Mouse (Mus musculus): Measurements from ENCODE around the gene Mrpl11. TPM values are rescaled to one million over a fixed set of nuclear protein-coding genes. Genes with fewer than 3 reads are reported as not detected.

The Mrpl11 gene
- 157 and 158 TPM in 2 replicates for polyA plus RNA-seq (2014; fragmentation: Nextera tagmentation; extraction: Ambion mirVana)

DNA sequence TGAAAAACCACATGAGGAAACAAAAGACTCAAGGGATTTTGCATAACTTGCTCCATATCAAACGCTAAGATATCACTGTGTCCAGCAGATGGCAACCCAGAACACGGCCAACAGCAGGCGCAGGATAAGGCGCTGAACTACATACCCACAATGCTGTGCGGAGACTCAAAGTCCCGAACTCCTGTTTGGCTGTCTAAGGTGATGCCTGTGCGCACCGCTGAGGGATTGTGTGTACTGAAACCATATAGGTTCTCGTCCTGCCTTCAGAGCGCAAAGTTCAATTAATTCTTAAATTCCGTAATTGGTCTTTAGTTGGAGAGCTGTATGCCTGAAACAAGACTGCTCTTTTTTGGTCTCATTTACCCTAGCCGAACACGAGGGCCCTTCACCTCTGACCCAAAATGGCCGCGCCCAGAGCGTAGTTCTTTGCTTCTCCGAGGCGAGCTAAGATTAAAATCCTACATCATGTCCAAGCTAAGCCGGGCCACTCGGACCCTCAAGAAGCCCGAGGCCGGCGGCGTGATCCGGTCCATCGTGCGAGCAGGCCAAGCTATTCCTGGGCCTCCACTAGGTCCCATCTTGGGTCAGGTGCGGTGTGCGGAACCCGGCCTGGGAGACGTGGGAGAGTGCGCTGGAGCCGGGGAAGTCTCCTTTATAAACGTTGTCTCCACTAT is at the start of gene Mrpl11:
Mrpl11 (plus strand) TSS at position 220 of the 674 bp plus-strand sequence.
- Histone ChIP-seq H3K36me3 (ENCODE audit: control insufficient read depth, insufficient read depth, low read length) (peaks cover 11% of the 10 kb centered on the region), H3K4me3 (ENCODE audit: low read depth, low read length) (peak within 1 kb of the TSS; percentile 93), H3K4me2 (peak within 1 kb of the TSS; percentile 69), H3K27ac (ENCODE audit: low read depth, low read length) (peak within 1 kb of the TSS; percentile 52), H3K4me1 (ENCODE audit: control insufficient read depth, insufficient read depth, low read length) (peaks cover 6% of the 10 kb centered on the region), H3K9ac (ENCODE audit: low read length) (peak within 1 kb of the TSS; percentile 90), H3K9me3 (ENCODE audit: control insufficient read depth, low read length) (no peaks in the 10 kb centered on the region), H3K27me3 (ENCODE audit: control insufficient read depth, insufficient read depth, low read length) (no peaks in the 10 kb centered on the region)
- whole genome bisulfite sequencing = under 1% methylated on average over 34 of the region's 34 CpGs
- DNase-seq (ENCODE audit: low spot score, missing footprints) (peak; percentile 99), ATAC-seq (ENCODE audit: low FRiP score) (peak; percentile 97)

DNA sequence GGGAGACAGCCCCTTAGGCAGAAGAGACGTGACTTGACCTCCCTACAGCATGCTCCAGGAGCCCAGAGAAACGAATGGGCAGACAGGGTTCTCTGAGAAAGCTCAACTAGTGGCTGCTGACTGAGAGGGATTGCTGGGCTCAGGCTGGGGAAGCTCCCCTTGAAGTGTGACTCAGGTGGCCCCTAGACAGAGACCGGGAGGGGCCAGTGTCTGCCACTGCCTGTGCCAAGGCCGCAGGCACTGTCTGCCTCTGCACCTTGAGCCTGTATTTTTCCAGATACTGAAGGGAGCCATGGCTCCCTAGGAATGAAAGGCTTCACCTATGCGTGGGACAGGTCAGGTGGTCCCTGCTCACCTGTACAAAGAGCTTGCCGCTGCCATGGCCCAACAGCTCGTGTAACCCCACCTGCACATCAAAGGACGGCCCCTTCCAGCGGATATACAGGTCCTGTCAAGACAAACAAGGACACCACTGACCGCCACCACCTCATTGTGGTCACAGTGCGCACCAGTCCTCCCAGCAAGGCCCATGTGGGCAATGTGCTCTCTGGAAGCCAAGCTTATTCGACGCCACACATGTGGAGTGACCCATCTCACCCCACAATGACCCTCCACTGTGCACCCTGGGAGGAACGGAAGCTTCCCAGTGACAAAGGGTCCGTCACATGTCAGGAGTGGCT is 45.9 kb upstream of the Mrpl11 start:
- Histone ChIP-seq H3K4me3 (ENCODE audit: low read depth, low read length) (no peak overlapping the region), H3K36me3 (ENCODE audit: control insufficient read depth, insufficient read depth, low read length) (peaks cover 26% of the 10 kb centered on the region), H3K27ac (ENCODE audit: low read depth, low read length) (no peak overlapping the region), H3K9me3 (ENCODE audit: control insufficient read depth, low read length) (no peaks in the 10 kb centered on the region), H3K4me2 (no peak overlapping the region), H3K9ac (ENCODE audit: low read length) (no peak overlapping the region), H3K4me1 (ENCODE audit: control insufficient read depth, insufficient read depth, low read length) (no peaks in the 10 kb centered on the region), H3K27me3 (ENCODE audit: control insufficient read depth, insufficient read depth, low read length) (no peaks in the 10 kb centered on the region)
- DNase-seq (ENCODE audit: low spot score, missing footprints) (no peak), ATAC-seq (ENCODE audit: low FRiP score) (no peak)
- WGBS = 88% methylated on average over 15 of the region's 15 CpGs

DNA sequence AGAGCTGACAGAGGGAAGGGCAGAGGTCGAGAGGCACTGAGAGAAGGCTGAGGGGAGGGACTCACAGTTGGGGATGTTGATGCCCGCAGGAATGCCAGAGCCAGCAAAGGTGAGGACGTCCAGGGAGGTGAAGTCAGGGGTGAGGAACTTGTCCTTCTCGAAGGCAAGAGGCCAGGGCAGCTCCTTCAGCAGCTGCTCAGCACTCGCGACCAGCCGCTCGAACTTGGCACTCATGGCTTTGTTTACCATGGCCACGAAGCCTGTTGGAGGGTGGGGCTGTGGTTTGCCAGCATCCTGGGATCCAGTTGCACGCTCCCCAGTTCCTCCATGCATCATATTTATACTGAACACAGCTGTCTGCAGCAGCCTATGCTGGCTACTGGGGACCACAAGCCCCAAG is 45.1 kb upstream of the Mrpl11 start:
- H3K36me3 ChIP-seq (ENCODE audit: control insufficient read depth, insufficient read depth, low read length) = peaks cover 27% of the 10 kb centered on the region
- 84% methylated on average over 10 of the region's 10 CpGs for WGBS
- DNase-seq (ENCODE audit: low spot score, missing footprints) = no peak
- H3K9ac ChIP-seq (ENCODE audit: low read length) = no peak overlapping the region
- no peak overlapping the region for H3K27ac ChIP-seq (ENCODE audit: low read depth, low read length)
- no peak overlapping the region for H3K4me3 ChIP-seq (ENCODE audit: low read depth, low read length)
- no peaks in the 10 kb centered on the region for H3K27me3 ChIP-seq (ENCODE audit: control insufficient read depth, insufficient read depth, low read length)
- no peaks in the 10 kb centered on the region for H3K9me3 ChIP-seq (ENCODE audit: control insufficient read depth, low read length)
- ATAC-seq (ENCODE audit: low FRiP score) = no peak
- no peaks in the 10 kb centered on the region for H3K4me1 ChIP-seq (ENCODE audit: control insufficient read depth, insufficient read depth, low read length)
- H3K4me2 ChIP-seq = no peak overlapping the region

DNA sequence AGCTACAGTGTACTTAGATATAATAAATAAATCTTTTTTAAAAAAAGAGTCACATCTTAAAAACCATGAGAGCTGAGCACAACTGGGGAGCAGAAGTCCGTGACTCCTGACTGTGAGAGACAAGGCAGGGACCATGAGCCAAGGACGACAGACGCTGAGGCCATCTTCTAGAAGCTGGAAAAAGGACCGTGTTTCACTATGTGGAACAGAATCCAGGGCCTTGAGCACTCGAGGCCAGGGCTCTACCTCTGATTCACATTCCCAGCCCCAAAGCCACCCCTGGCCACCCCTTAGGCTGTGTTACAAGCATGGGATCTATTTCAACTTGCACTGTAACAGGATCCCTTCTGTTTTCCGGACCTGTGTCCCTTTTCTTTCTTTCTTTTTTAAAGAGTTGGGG is 42.3 kb upstream of the Mrpl11 start:
- ATAC-seq (ENCODE audit: low FRiP score) = no peak
- H3K9me3 ChIP-seq (ENCODE audit: control insufficient read depth, low read length) = no peaks in the 10 kb centered on the region
- no peaks in the 10 kb centered on the region for H3K4me1 ChIP-seq (ENCODE audit: control insufficient read depth, insufficient read depth, low read length)
- H3K27me3 ChIP-seq (ENCODE audit: control insufficient read depth, insufficient read depth, low read length) = no peaks in the 10 kb centered on the region
- H3K27ac ChIP-seq (ENCODE audit: low read depth, low read length) = no peak overlapping the region
- H3K4me3 ChIP-seq (ENCODE audit: low read depth, low read length) = no peak overlapping the region
- H3K4me2 ChIP-seq = no peak overlapping the region
- DNase-seq (ENCODE audit: low spot score, missing footprints) = no peak
- no peak overlapping the region for H3K9ac ChIP-seq (ENCODE audit: low read length)
- WGBS = 88% methylated on average over 6 of the region's 6 CpGs
- H3K36me3 ChIP-seq (ENCODE audit: control insufficient read depth, insufficient read depth, low read length) = peaks cover 35% of the 10 kb centered on the region

DNA sequence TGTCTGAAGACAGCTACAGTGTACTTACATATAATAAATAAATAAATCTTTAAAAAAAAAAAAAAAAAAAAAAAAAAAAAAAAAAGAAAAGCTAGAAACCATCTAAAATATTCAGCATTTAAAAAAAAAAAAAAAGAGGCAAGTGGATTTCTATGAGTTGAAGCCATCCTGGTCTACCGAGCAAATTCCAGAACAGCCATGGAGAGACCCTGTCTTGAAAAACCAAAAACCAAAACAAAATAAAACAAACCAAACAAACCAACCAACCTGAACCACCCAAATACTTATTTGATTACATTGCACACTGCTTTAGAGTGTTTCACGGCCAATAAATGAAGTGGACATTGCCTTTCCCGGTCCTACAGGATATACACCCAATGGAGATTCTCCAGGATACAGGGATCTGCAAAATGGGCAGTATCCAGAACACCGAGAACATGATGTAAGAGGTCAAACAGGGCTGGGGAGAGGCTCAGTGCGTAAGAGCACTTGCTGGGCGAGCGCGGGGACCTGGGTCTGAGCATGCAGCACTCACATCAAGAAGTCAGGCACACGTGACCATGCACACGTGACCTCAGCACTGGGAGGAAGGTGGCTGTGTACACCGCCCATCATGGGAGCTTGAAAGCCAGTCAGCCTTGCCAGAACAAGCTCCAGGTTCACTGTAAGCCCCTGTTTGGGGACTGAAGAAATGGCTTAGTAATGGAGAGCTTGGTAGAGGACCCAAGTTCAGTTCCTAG is 36.7 kb upstream of the Mrpl11 start:
- Histone ChIP-seq H3K4me1 (ENCODE audit: control insufficient read depth, insufficient read depth, low read length) (peaks cover 11% of the 10 kb centered on the region; the same call in 1 of the 2 replicates), H3K36me3 (ENCODE audit: control insufficient read depth, insufficient read depth, low read length) (peaks cover 27% of the 10 kb centered on the region), H3K27me3 (ENCODE audit: control insufficient read depth, insufficient read depth, low read length) (no peaks in the 10 kb centered on the region), H3K4me2 (no peak overlapping the region), H3K9me3 (ENCODE audit: control insufficient read depth, low read length) (no peaks in the 10 kb centered on the region), H3K9ac (ENCODE audit: low read length) (no peak overlapping the region), H3K4me3 (ENCODE audit: low read depth, low read length) (no peak overlapping the region), H3K27ac (ENCODE audit: low read depth, low read length) (no peak overlapping the region)
- WGBS = 96% methylated on average over 11 of the region's 11 CpGs
- ATAC-seq (ENCODE audit: low FRiP score) = no peak
- DNase-seq (ENCODE audit: low spot score, missing footprints) = peak; percentile 54

DNA sequence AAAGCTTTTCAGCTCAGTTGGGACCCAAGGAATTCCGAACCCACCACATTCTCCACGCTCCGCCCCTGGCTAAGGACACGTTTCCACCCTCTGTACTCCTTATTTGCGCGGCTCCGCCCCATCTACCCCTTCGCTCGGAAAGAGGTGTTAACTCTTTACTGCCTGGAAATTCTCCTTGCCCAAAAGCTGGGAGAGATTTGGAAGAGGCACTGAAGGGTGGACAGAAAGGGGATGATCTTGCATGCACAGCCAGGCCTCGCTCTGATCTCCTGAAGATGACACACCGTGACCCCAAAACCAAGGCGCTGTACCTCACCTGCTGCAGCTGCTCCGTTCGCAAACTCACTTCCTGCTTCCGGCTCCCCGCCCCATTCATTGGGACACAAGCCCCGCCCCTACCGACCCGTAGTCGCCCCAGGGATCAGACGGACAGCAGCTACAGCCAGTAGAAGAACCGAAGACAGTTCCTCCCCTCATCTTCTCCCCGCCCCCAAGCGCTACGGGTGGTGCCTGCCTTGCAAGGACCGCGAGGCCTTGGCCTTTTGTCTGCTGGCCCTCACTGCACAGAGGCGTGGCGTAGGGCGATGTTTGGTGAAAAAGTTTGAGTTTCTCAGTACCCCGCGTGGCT is 33.9 kb upstream of the Mrpl11 start, which contains the start of gene Dpp3:
Dpp3 (minus strand) TSS at position 384 of the 628 bp plus-strand sequence.
- peaks cover 12% of the 10 kb centered on the region for H3K36me3 ChIP-seq (ENCODE audit: control insufficient read depth, insufficient read depth, low read length)
- no peaks in the 10 kb centered on the region for H3K27me3 ChIP-seq (ENCODE audit: control insufficient read depth, insufficient read depth, low read length)
- peak within 1 kb of the TSS; percentile 73 for H3K4me2 ChIP-seq
- peak within 1 kb of the TSS; percentile 70 for H3K27ac ChIP-seq (ENCODE audit: low read depth, low read length)
- DNase-seq (ENCODE audit: low spot score, missing footprints) (peak; percentile 99), ATAC-seq (ENCODE audit: low FRiP score) (peak; percentile 98)
- peak within 1 kb of the TSS; percentile 76 for H3K9ac ChIP-seq (ENCODE audit: low read length)
- WGBS = under 1% methylated on average over 32 of the region's 32 CpGs
- H3K9me3 ChIP-seq (ENCODE audit: control insufficient read depth, low read length) = no peaks in the 10 kb centered on the region
- H3K4me1 ChIP-seq (ENCODE audit: control insufficient read depth, insufficient read depth, low read length) = peaks cover 11% of the 10 kb centered on the region; the same call in 1 of the 2 replicates
- peak within 1 kb of the TSS; percentile 58 for H3K4me3 ChIP-seq (ENCODE audit: low read depth, low read length)

DNA sequence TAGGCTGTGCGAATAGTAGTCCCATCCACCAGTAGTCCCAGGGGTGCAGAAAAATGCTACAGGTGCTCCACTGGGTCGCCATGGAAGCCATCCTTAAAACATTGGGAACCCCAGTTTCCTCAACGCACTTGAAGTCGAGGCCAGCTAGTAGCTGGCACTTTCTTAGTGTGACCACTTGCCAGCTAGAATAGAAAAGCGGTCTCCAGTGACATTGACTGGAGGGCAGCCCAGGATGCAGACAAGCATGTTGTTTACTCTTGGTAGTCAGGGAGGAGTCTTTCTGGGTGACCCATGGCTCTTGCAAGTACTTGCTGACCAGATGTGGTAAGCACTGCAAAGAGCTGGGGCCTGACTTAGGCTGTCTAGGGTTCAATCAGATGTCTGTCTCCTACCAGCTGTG is 33.2 kb upstream of the Mrpl11 start:
- Histone ChIP-seq H3K9me3 (ENCODE audit: control insufficient read depth, low read length) (no peaks in the 10 kb centered on the region), H3K4me2 (peak overlapping the region; percentile 73), H3K27ac (ENCODE audit: low read depth, low read length) (no peak overlapping the region; the same call in 1 of the 2 replicates), H3K36me3 (ENCODE audit: control insufficient read depth, insufficient read depth, low read length) (peaks cover 8% of the 10 kb centered on the region), H3K4me3 (ENCODE audit: low read depth, low read length) (peak overlapping the region; percentile 58), H3K9ac (ENCODE audit: low read length) (peak overlapping the region; percentile 76), H3K27me3 (ENCODE audit: control insufficient read depth, insufficient read depth, low read length) (no peaks in the 10 kb centered on the region), H3K4me1 (ENCODE audit: control insufficient read depth, insufficient read depth, low read length) (peaks cover 11% of the 10 kb centered on the region; the same call in 1 of the 2 replicates)
- DNase-seq (ENCODE audit: low spot score, missing footprints) (no peak), ATAC-seq (ENCODE audit: low FRiP score) (peak; percentile 28)
- 63% methylated on average over 5 of the region's 5 CpGs for WGBS

DNA sequence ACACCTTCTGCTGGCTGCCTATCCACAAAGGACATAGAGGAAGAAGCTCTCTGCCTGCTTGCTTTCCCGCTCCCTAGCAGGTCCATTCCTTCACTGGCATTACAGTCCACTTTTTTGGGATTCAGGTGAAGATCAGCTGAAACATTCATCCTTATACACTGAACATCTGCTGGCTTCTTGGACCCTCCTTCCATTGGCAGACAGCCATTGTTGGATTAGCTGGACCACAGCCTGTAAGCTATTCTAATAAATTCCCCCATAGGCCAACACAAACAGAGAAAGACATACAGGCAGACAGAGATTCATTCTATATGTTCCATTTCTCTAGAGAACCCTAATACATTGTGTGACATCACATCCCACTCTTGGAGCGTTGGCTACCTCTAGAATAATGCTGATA is 25.1 kb upstream of the Mrpl11 start:
- ATAC-seq (ENCODE audit: low FRiP score) = no peak
- 81% methylated on average over 2 of the region's 2 CpGs for WGBS

More for the DNA sequence above, 25.1 kb upstream of the Mrpl11 start:
- no peak overlapping the region for H3K9ac ChIP-seq (ENCODE audit: low read length)
- no peaks in the 10 kb centered on the region for H3K9me3 ChIP-seq (ENCODE audit: control insufficient read depth, low read length)
- DNase-seq (ENCODE audit: low spot score, missing footprints) = peak; percentile 69
- H3K4me3 ChIP-seq (ENCODE audit: low read depth, low read length) = no peak overlapping the region
- no peak overlapping the region for H3K4me2 ChIP-seq
- peaks cover 2% of the 10 kb centered on the region; the same call in 1 of the 2 replicates for H3K27me3 ChIP-seq (ENCODE audit: control insufficient read depth, insufficient read depth, low read length)
- no peak overlapping the region for H3K27ac ChIP-seq (ENCODE audit: low read depth, low read length)
- no peaks in the 10 kb centered on the region for H3K4me1 ChIP-seq (ENCODE audit: control insufficient read depth, insufficient read depth, low read length)
- no peaks in the 10 kb centered on the region for H3K36me3 ChIP-seq (ENCODE audit: control insufficient read depth, insufficient read depth, low read length)
